ENCODE assay signal across 8 mouse cellular contexts in the genomic region with DNA sequence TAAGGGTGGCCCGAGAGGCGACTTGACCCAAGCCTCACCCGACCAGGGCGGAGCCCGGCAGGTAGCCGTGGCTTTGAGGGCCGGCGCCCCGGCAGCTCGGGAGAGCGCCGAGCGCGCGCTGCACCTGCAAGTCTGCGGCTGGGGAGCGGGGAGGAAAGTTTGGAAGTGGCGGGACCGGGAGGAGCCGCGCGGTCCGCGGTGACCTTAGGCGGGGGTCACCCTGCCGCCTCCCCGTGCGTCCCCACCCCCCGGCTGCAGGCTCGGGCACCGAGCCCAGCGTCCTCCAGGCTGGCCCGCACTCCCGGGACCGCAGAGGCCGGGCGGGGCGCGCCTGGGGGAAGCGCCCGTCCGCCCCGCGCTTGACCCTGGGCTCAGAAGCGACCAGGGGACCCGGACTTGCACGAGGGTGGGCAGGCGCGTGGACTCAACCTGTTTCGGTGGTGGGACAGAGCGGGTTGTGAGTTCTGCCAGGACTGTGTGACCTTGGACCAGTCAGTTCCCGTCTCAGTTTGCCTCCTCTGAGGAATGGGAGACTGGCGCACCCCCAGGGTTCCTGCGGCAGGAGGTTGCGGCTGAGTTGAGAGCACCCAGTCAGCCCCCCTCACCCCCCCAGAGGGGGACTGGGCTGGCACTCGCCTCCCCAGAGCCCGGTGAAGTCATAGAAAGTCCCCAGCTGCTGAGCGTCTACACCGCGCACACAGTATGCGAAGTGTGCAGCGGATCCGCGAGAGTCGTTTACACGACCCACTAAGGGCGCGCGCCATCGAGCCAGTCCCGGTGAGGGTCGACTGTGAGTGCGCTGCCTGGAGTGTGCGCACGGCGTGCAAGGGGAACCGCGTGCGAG. TPM values are rescaled to one million over a fixed set of nuclear protein-coding genes. Genes with fewer than 3 reads are reported as not detected.
DNase-seq lines count a peak whose midpoint lies in the region; ATAC-seq lines count a peak whose summit lies in the region.

No protein-coding gene starts in this region.

- no peak for ATAC-seq in erythroblast, adult 5-6 weeks (replicated peaks; ENCODE audit: low FRiP score, poor library complexity, severe bottlenecking)
- ATAC-seq in kidney, embryonic 16.5 days (ENCODE audit: low FRiP score, low TSS enrichment), result peak; percentile 25; the same call in 1 of the 2 replicates
- peak; percentile 5; the same call in 1 of the 2 replicates for ATAC-seq in midbrain, embryonic 15.5 days (replicated peaks)

- H3K27ac ChIP-seq in heart, embryonic 10.5 days, result peak overlapping the region; percentile 79
- no peak overlapping the region for H3K27ac ChIP-seq in kidney, embryonic 16.5 days (ENCODE audit: low read length)
- H3K27ac ChIP-seq in midbrain, embryonic 15.5 days, result no peak overlapping the region

- WGBS in heart, embryonic 10.5 days, result 2% methylated on average over 79 of the region's 79 CpGs
- WGBS in kidney, embryonic 16.5 days, result 1% methylated on average over 67 of the region's 79 CpGs
- under 1% methylated on average over 76 of the region's 79 CpGs for WGBS in midbrain, embryonic 15.5 days

- H3K27me3 ChIP-seq in erythroblast, embryonic 14.5 days (ENCODE audit: control insufficient read depth), result peaks cover 62% of the 10 kb centered on the region
- H3K27me3 ChIP-seq in heart, embryonic 10.5 days (ENCODE audit: insufficient read depth, poor library complexity, severe bottlenecking), result peaks cover 64% of the 10 kb centered on the region
- peaks cover 49% of the 10 kb centered on the region for H3K27me3 ChIP-seq in kidney, embryonic 16.5 days (ENCODE audit: insufficient read depth, low read length)
- H3K27me3 ChIP-seq in midbrain, embryonic 15.5 days (replicated peaks), result peaks cover 47% of the 10 kb centered on the region

- H3K9ac ChIP-seq in kidney, embryonic 16.5 days (replicated peaks; ENCODE audit: low read length), result peak overlapping the region; percentile 69
- peak overlapping the region; percentile 51 for H3K9ac ChIP-seq in midbrain, embryonic 15.5 days

- H3K36me3 ChIP-seq in erythroblast, embryonic 14.5 days (ENCODE audit: control insufficient read depth), result no peaks in the 10 kb centered on the region
- H3K36me3 ChIP-seq in heart, embryonic 10.5 days, result no peaks in the 10 kb centered on the region
- no peaks in the 10 kb centered on the region for H3K36me3 ChIP-seq in kidney, embryonic 16.5 days (ENCODE audit: insufficient read depth, low read length)
- H3K36me3 ChIP-seq in midbrain, embryonic 15.5 days (replicated peaks), result no peaks in the 10 kb centered on the region

- DNase-seq in adrenal gland, postnatal 10 days, result peak; percentile 72
- no peak for DNase-seq in heart, embryonic 10.5 days (ENCODE audit: low spot score)
- no peak for DNase-seq in layer of hippocampus, adult 18-20 months (ENCODE audit: low spot score in 2 of 2)
- DNase-seq in gastrocnemius, postnatal 14 days, result no peak

- H3K4me2 ChIP-seq in kidney, embryonic 16.5 days (replicated peaks; ENCODE audit: low read depth, low read length), result peak overlapping the region; percentile 100
- peak overlapping the region; percentile 100 for H3K4me2 ChIP-seq in midbrain, embryonic 15.5 days

- H3K4me1 ChIP-seq in erythroblast, embryonic 14.5 days (ENCODE audit: control insufficient read depth), result peaks cover 3% of the 10 kb centered on the region
- peaks cover 62% of the 10 kb centered on the region for H3K4me1 ChIP-seq in heart, embryonic 10.5 days
- H3K4me1 ChIP-seq in kidney, embryonic 16.5 days (ENCODE audit: insufficient read depth, low read length), result peaks cover 31% of the 10 kb centered on the region
- H3K4me1 ChIP-seq in midbrain, embryonic 15.5 days, result peaks cover 36% of the 10 kb centered on the region

- peak overlapping the region; percentile 11 for H3K4me3 ChIP-seq in erythroblast, embryonic 14.5 days (replicated peaks)
- peak overlapping the region; percentile 79 for H3K4me3 ChIP-seq in heart, embryonic 10.5 days
- H3K4me3 ChIP-seq in kidney, embryonic 16.5 days (ENCODE audit: low read length), result peak overlapping the region; percentile 69
- peak overlapping the region; percentile 76 for H3K4me3 ChIP-seq in midbrain, embryonic 15.5 days

- intact Hi-C loops in gastrocnemius, postnatal 14 days (cut with DNase I; ENCODE audit: low total_unique reads), result no loop called here

- peaks cover 6% of the 10 kb centered on the region; the same call in 1 of the 2 replicates for H3K9me3 ChIP-seq in erythroblast, embryonic 14.5 days (ENCODE audit: control insufficient read depth, low read length)
- H3K9me3 ChIP-seq in heart, embryonic 10.5 days, result no peaks in the 10 kb centered on the region
- H3K9me3 ChIP-seq in kidney, embryonic 16.5 days (ENCODE audit: low read length), result no peaks in the 10 kb centered on the region
- H3K9me3 ChIP-seq in midbrain, embryonic 15.5 days, result no peaks in the 10 kb centered on the region

RNA-seq across cellular contexts. Expression of a gene that starts 0.9 kb away (rescaled TPM):
- 0.04 and 0.13 TPM in 2 replicates for polyA plus RNA-seq in erythroblast, embryonic 14.5 days (2012)
- total RNA-seq in erythroblast, adult 5-6 weeks (2015; ENCODE audit: low replicate concordance), result 4.6 TPM in 1 of 2 replicates, not detected in the other
- total RNA-seq in erythroblast, adult 5-6 weeks (2017; ENCODE audit: low replicate concordance), result 0.56 and 2.6 TPM in 2 replicates
- 10 to 100 TPM; 54.4 to 61.5 TPM for total RNA-seq in adrenal gland, postnatal 10 days (2021)
- polyA plus RNA-seq in heart, embryonic 10.5 days (2016; fragmentation: Nextera tagmentation; extraction: Ambion mirVana), result 10.0 and 19.0 TPM in 2 replicates
- polyA plus RNA-seq in kidney, embryonic 16.5 days (2015; fragmentation: Nextera tagmentation; extraction: Ambion mirVana), result 20.9 and 23.9 TPM in 2 replicates
- polyA plus RNA-seq in midbrain, embryonic 15.5 days (2015; fragmentation: Nextera tagmentation; extraction: Ambion mirVana), result 6.5 and 7.9 TPM in 2 replicates
- 10 to 100 TPM; 92.6 to 94.2 TPM for total RNA-seq in layer of hippocampus, adult 18-20 months (2021)
- 1 to 10 TPM in 1 of 2 experiments, under 1 TPM in 1; 0.78 to 1.4 TPM for total RNA-seq in gastrocnemius, postnatal 14 days (2021)

RNA-seq across cellular contexts. Expression of a gene that starts 51.9 kb away (rescaled TPM):
- 0.06 and 0.09 TPM in 2 replicates for polyA plus RNA-seq in erythroblast, embryonic 14.5 days (2012)
- total RNA-seq in erythroblast, adult 5-6 weeks (2015; ENCODE audit: low replicate concordance), result 1.7 TPM in 1 of 2 replicates, not detected in the other
- 0.98 and 2.0 TPM in 2 replicates for total RNA-seq in erythroblast, adult 5-6 weeks (2017; ENCODE audit: low replicate concordance)
- 100 to 1,000 TPM; 114 to 115 TPM for total RNA-seq in adrenal gland, postnatal 10 days (2021)
- polyA plus RNA-seq in heart, embryonic 10.5 days (2016; fragmentation: Nextera tagmentation; extraction: Ambion mirVana), result 72.2 and 73.5 TPM in 2 replicates
- 85.6 and 87.5 TPM in 2 replicates for polyA plus RNA-seq in kidney, embryonic 16.5 days (2015; fragmentation: Nextera tagmentation; extraction: Ambion mirVana)
- polyA plus RNA-seq in midbrain, embryonic 15.5 days (2015; fragmentation: Nextera tagmentation; extraction: Ambion mirVana), result 179 and 183 TPM in 2 replicates
- 100 to 1,000 TPM; 160 to 163 TPM for total RNA-seq in layer of hippocampus, adult 18-20 months (2021)
- total RNA-seq in gastrocnemius, postnatal 14 days (2021), result 10 to 100 TPM in 1 of 2 experiments, 1 to 10 TPM in 1; 9.5 to 13.4 TPM

Comparison
In these comparisons a context has a peak if more than half of its experiments do, and no peak if none do; other contexts are left out.
1. H3K4me3 ChIP-seq: peak in every context shown above with its lines; median percentile 79 in heart, embryonic 10.5 days; 76 in midbrain, embryonic 15.5 days; 69 in kidney, embryonic 16.5 days; 11 in erythroblast, embryonic 14.5 days.
2. RNA of a gene that starts 0.9 kb away (total RNA-seq): 92.6 to 94.2 TPM in layer of hippocampus, adult 18-20 months and 54.4 to 61.5 TPM in adrenal gland, postnatal 10 days; 0.56 to 4.6 TPM in erythroblast, adult 5-6 weeks and 0.78 to 1.4 TPM in gastrocnemius, postnatal 14 days; every median in the first group is over 4 times any median in the second.
3. RNA of a gene that starts 51.9 kb away (total RNA-seq): 160 to 163 TPM in layer of hippocampus, adult 18-20 months and 114 to 115 TPM in adrenal gland, postnatal 10 days; 9.5 to 13.4 TPM in gastrocnemius, postnatal 14 days and 0.98 to 2.0 TPM in erythroblast, adult 5-6 weeks; every median in the first group is over 4 times any median in the second.